Mouse (Mus musculus) naive thymus-derived CD4-positive, alpha-beta T cell, adult 5 months (primary cell): ENCODE data around the gene Gm10190. TPM values are rescaled to one million over a fixed set of nuclear protein-coding genes. Genes with fewer than 3 reads are reported as not detected.

Experiments used
- polyA plus RNA-seq: library from polyadenylated mRNA; unstranded; fragments of 100-300 nt; shearing (Covaris generic); gene quantifications from one replicate; pipeline ENCODE4 v1.2.1, GENCODE M21; 2017

The Gm10190 gene
- polyA plus RNA-seq: not detected

DNA sequence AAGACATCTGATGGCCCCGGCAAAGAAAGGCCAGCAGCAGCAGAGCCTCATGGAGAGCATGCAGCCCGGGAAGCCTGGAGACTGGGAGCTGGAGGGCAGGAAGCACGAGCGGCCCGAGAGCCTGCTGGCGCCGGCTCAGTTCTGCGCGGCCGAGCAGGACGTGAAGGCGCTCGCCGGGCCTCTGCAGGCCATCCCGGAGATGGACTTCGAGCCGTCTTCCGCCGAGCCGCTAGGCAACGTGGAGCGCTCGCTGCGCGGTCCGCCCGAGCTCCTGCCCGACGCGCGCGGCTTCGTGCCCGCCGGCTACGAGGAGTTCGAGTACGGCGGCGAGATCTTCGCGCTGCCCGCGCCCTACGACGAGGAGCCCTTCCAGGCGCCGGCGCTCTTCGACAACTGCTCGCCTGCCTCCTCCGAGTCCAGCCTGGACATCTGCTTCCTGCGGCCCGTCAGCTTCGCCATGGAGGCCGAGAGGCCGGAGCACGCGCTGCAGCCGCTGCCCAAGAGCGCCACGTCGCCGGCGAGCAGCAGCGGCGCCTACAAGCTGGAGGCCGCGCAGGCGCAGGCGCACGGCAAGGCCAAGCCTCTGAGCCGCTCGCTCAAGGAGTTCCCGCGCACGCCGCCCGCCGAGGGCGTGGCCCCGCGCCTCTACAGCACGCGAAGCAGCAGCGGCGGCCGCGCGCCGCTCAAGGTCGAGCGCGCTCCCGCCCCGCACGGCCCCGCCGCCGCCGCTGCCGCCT, at the start of gene Gm10190:
Gene Gm10190, minus strand, starts transcription at position 553 of the 737 bp plus-strand sequence.

Other genes with a start within 250 kb of the Gm10190 start
- gene Galm, start 246.1 kb downstream of the Gm10190 start, polyA plus RNA-seq: 7.2 TPM
- gene Srsf7, start 166.2 kb downstream of the Gm10190 start, polyA plus RNA-seq: 657 TPM
- gene Ttc39d, start 166.1 kb downstream of the Gm10190 start, polyA plus RNA-seq: not detected
- gene Gemin6, start 149.1 kb downstream of the Gm10190 start, polyA plus RNA-seq: 10.7 TPM
- 0.75 TPM for gene Morn2, start 83.3 kb downstream of the Gm10190 start, polyA plus RNA-seq
- 18.3 TPM for gene Dhx57, start 83.1 kb downstream of the Gm10190 start, polyA plus RNA-seq
- 1.6 TPM for gene Arhgef33, start 66.1 kb downstream of the Gm10190 start, polyA plus RNA-seq
- 29.7 TPM for gene Sos1, start 106.9 kb upstream of the Gm10190 start, polyA plus RNA-seq
- gene Cdkl4, start 204.3 kb upstream of the Gm10190 start, polyA plus RNA-seq: 0.80 TPM